Mouse (Mus musculus): Measurements from ENCODE around the gene Papss1. TPM values are rescaled to one million over a fixed set of nuclear protein-coding genes. Genes with fewer than 3 reads are reported as not detected.

Papss1 gene
- polyA plus RNA-seq (2015; fragmentation: Nextera tagmentation; extraction: Ambion mirVana) = 103 and 109 TPM in 2 replicates

DNA sequence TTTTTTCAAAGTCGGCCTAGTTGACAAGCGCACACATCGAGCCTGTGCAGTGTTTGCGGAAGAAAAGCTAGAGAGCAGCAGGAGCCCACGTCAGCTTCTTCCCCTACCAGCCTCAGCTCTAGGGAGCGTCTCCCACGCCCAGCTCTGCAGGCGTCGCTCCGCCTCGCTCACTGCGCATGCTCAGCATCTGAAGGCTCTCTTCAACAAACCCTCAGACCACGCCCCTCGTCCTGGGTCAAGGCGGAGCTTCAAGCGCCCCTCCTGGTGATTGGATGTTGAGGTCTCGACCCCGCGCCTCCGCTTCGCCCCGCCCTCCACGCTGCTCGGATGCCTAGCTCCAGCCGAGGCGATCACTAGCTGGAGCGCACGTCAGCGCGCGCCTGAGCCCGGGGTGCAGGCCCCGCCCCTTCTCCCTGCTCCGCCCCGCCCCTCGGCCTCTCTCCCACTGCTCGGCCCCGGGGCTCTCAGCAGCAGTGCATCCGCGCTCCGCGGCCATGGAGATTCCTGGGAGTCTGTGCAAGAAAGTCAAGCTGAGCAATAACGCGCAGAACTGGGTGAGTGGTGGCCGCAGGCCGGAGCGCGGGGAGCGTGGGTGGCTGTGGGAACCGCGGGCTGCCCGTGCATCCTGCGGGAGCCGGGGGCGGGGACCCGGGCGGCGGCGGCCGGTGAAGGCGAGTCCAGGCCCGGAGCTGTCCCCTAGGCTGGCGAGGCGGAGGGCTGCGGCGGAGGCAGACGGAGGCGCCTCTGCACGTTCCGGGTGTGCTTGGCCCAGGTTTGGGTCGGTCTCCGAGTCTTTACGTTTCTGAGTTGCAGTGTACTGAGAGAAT is at the start of gene Papss1:
Papss1 (plus strand) TSS at position 339 of the 827 bp plus-strand sequence.
- ATAC-seq (ENCODE audit: insufficient read depth, low FRiP score) = peak; percentile 99
- Histone ChIP-seq H3K4me1 (ENCODE audit: control insufficient read depth, insufficient read depth, low read length) (peaks cover 20% of the 10 kb centered on the region), H3K27ac (ENCODE audit: low read length) (peak within 1 kb of the TSS; percentile 93), H3K4me3 (replicated peaks; ENCODE audit: low read length) (peak within 1 kb of the TSS; percentile 97), H3K9me3 (replicated peaks; ENCODE audit: control insufficient read depth, low read length) (no peaks in the 10 kb centered on the region), H3K27me3 (ENCODE audit: control insufficient read depth, insufficient read depth, low read length) (no peaks in the 10 kb centered on the region), H3K36me3 (ENCODE audit: control insufficient read depth, insufficient read depth, low read length) (0 out of 2 replicates have a peak, but pooled peaks cover 3% of the 10 kb centered on the region), H3K4me2 (ENCODE audit: low read depth, low read length) (peak within 1 kb of the TSS; percentile 78), H3K9ac (ENCODE audit: low read length) (peak within 1 kb of the TSS; percentile 92)
- under 1% methylated on average over 68 of the region's 73 CpGs for WGBS

DNA sequence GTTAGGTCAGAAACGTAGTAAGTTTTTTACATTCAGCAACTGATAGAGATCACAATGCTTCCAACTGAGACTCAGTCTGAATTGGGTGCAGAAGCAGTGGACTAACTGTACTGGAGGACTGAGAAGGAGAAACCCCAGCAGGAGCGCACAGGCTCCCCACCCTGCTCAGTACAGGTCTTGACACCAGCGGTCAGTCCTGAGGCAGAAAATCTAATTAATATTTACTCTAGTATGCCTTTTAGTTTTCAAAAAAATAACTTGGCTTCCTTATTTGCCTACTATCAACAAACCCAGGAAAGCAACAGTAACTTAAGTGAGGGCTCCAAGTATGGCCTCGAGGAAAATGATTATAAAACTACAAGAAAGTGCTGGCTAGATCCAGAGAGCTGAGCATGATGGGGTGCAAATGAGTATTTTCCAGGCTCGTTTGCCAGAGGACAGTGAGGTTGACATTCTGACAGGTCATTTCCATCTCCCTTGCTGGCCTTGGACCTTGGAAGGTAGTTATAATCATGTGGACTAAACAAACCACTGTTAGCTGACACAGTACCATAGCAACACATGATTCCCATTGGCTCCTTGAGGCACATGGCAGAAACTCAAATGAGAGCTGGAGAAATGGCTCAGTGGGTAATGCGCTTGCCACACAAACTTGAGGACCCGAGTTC is 48.1 kb upstream of the Papss1 start:
- H3K27ac ChIP-seq (ENCODE audit: low read length) = no peak overlapping the region
- H3K4me2 ChIP-seq (ENCODE audit: low read depth, low read length) = no peak overlapping the region
- ATAC-seq (ENCODE audit: insufficient read depth, low FRiP score) = no peak
- H3K9me3 ChIP-seq (replicated peaks; ENCODE audit: control insufficient read depth, low read length) = no peaks in the 10 kb centered on the region
- WGBS = 77% methylated on average over 7 of the region's 7 CpGs
- H3K27me3 ChIP-seq (ENCODE audit: control insufficient read depth, insufficient read depth, low read length) = no peaks in the 10 kb centered on the region
- no peaks in the 10 kb centered on the region for H3K4me1 ChIP-seq (ENCODE audit: control insufficient read depth, insufficient read depth, low read length)
- H3K4me3 ChIP-seq (replicated peaks; ENCODE audit: low read length) = no peak overlapping the region
- H3K9ac ChIP-seq (ENCODE audit: low read length) = no peak overlapping the region
- H3K36me3 ChIP-seq (ENCODE audit: control insufficient read depth, insufficient read depth, low read length) = no peaks in the 10 kb centered on the region

DNA sequence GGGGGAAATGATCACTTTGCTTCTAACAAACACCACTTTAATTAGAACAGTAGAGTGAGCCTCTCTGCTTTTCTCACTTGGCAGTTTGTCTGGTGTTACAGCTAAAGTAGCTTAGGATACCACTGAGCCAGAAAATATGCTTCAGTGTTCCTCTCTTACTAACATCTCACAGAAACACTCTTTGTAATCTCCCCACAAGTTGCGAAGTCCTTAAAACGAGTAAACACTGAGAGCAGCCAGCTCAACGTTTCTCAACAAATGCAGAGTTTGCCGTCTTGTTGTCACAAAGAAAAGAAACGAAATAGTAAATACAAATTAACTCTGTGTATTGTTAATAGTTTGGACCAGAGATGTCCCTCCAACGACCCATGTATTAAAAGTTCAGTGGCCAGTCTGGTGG is 46.8 kb upstream of the Papss1 start:
- Histone ChIP-seq H3K36me3 (ENCODE audit: control insufficient read depth, insufficient read depth, low read length) (no peaks in the 10 kb centered on the region), H3K27me3 (ENCODE audit: control insufficient read depth, insufficient read depth, low read length) (no peaks in the 10 kb centered on the region), H3K4me2 (ENCODE audit: low read depth, low read length) (no peak overlapping the region), H3K9me3 (replicated peaks; ENCODE audit: control insufficient read depth, low read length) (no peaks in the 10 kb centered on the region), H3K4me1 (ENCODE audit: control insufficient read depth, insufficient read depth, low read length) (no peaks in the 10 kb centered on the region), H3K4me3 (replicated peaks; ENCODE audit: low read length) (no peak overlapping the region), H3K27ac (ENCODE audit: low read length) (no peak overlapping the region), H3K9ac (ENCODE audit: low read length) (no peak overlapping the region)
- ATAC-seq (ENCODE audit: insufficient read depth, low FRiP score) = no peak
- WGBS = 63% methylated on average over 6 of the region's 6 CpGs

DNA sequence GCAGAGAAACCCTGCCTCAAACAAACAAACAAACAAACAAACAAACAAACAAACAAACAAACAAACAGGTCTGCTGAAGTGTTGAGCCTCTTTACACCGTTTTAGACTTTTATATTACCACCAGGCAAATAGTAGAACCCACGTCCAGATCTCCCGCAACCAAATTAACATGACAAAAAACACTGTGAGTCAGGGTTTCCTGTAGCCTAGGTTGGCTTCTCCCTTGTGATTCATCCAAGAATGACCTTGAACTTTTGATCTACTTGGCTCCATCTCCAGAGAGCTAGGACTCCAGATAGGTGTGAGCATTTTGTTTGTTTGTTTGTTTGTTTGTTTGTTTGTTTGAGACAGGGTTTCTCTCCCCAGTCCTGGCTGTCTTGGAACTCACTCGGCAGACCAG is 43.4 kb upstream of the Papss1 start:
- Histone ChIP-seq H3K4me2 (ENCODE audit: low read depth, low read length) (no peak overlapping the region), H3K9me3 (replicated peaks; ENCODE audit: control insufficient read depth, low read length) (no peaks in the 10 kb centered on the region), H3K4me1 (ENCODE audit: control insufficient read depth, insufficient read depth, low read length) (no peaks in the 10 kb centered on the region), H3K36me3 (ENCODE audit: control insufficient read depth, insufficient read depth, low read length) (no peaks in the 10 kb centered on the region), H3K9ac (ENCODE audit: low read length) (no peak overlapping the region), H3K4me3 (replicated peaks; ENCODE audit: low read length) (no peak overlapping the region), H3K27me3 (ENCODE audit: control insufficient read depth, insufficient read depth, low read length) (no peaks in the 10 kb centered on the region), H3K27ac (ENCODE audit: low read length) (no peak overlapping the region)
- 75% methylated on average over 4 of the region's 4 CpGs for WGBS
- ATAC-seq (ENCODE audit: insufficient read depth, low FRiP score) = no peak

DNA sequence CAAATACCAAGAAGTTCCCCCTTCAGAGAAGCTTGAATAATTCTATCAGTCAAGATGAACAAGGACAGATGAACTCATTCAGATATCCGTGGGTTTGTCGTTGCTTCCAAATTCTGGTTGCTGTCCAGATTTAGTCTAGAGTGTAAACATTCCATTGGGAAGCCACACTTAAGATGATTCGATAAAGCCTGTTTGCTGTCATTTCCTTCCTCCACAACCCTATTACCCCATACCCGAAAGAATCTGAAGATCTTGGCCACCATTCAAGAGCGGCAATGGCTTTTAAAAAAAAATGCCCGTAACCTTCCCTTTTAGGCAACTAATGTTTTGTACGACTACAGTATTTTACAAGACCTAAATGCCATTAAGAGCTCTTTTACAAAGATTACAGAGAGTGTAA is 42.3 kb upstream of the Papss1 start:
- H3K27ac ChIP-seq (ENCODE audit: low read length) = no peak overlapping the region
- no peaks in the 10 kb centered on the region for H3K9me3 ChIP-seq (replicated peaks; ENCODE audit: control insufficient read depth, low read length)
- ATAC-seq (ENCODE audit: insufficient read depth, low FRiP score) = no peak
- WGBS = 40% methylated on average over 7 of the region's 7 CpGs
- H3K4me2 ChIP-seq (ENCODE audit: low read depth, low read length) = no peak overlapping the region
- H3K27me3 ChIP-seq (ENCODE audit: control insufficient read depth, insufficient read depth, low read length) = no peaks in the 10 kb centered on the region
- H3K36me3 ChIP-seq (ENCODE audit: control insufficient read depth, insufficient read depth, low read length) = no peaks in the 10 kb centered on the region
- H3K4me1 ChIP-seq (ENCODE audit: control insufficient read depth, insufficient read depth, low read length) = no peaks in the 10 kb centered on the region
- H3K4me3 ChIP-seq (replicated peaks; ENCODE audit: low read length) = no peak overlapping the region
- H3K9ac ChIP-seq (ENCODE audit: low read length) = no peak overlapping the region

DNA sequence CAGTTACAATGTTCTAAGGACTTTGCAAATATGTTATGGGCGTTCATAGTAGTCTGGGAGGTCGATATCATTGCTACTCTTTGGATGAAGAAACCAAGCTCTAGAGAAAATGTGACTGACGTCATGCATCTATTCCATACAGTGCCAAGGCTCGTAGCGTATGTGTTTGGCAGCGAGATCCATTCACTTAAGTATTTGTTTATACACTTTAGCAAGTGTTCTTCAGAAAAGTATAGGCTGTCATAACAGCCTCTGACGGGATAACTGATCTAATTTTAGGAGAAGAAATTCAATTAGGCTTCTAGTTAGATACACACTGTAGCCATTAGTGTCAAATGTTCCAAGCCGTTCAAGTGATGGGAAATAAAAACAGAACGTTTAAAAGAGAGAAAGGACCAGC is 40.8 kb upstream of the Papss1 start:
- Histone ChIP-seq H3K27me3 (ENCODE audit: control insufficient read depth, insufficient read depth, low read length) (no peaks in the 10 kb centered on the region), H3K9ac (ENCODE audit: low read length) (no peak overlapping the region), H3K27ac (ENCODE audit: low read length) (no peak overlapping the region), H3K4me3 (replicated peaks; ENCODE audit: low read length) (no peak overlapping the region), H3K4me2 (ENCODE audit: low read depth, low read length) (no peak overlapping the region), H3K36me3 (ENCODE audit: control insufficient read depth, insufficient read depth, low read length) (no peaks in the 10 kb centered on the region), H3K4me1 (ENCODE audit: control insufficient read depth, insufficient read depth, low read length) (no peaks in the 10 kb centered on the region), H3K9me3 (replicated peaks; ENCODE audit: control insufficient read depth, low read length) (no peaks in the 10 kb centered on the region)
- ATAC-seq (ENCODE audit: insufficient read depth, low FRiP score) = peak; percentile 27; the same call in 1 of the 2 replicates
- WGBS = 47% methylated on average over 9 of the region's 9 CpGs

DNA sequence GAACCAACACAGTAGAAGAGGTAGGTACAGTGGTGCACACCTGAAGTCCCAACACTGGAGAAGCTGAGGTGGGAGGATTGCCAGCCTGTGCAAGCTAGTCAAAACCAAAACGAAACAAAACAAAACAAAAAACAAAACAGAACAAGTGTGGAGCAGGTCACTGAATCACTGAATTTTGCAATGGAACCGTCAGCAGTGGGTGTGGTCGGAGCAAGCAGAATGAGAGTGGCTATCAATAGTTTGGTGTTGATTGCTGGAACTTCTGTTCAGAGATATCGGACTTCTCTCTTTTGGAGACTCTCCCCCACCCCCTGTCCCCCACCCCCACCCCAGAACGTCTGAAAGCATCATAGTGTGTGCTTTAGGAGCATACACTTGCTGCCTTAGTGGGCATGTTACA is 40.4 kb upstream of the Papss1 start:
- H3K9me3 ChIP-seq (replicated peaks; ENCODE audit: control insufficient read depth, low read length) = no peaks in the 10 kb centered on the region
- no peaks in the 10 kb centered on the region for H3K36me3 ChIP-seq (ENCODE audit: control insufficient read depth, insufficient read depth, low read length)
- no peak for ATAC-seq (ENCODE audit: insufficient read depth, low FRiP score)
- no peak overlapping the region for H3K4me3 ChIP-seq (replicated peaks; ENCODE audit: low read length)
- H3K27me3 ChIP-seq (ENCODE audit: control insufficient read depth, insufficient read depth, low read length) = no peaks in the 10 kb centered on the region
- H3K9ac ChIP-seq (ENCODE audit: low read length) = no peak overlapping the region
- no peak overlapping the region for H3K27ac ChIP-seq (ENCODE audit: low read length)
- H3K4me2 ChIP-seq (ENCODE audit: low read depth, low read length) = no peak overlapping the region
- WGBS = 69% methylated on average over 5 of the region's 5 CpGs
- no peaks in the 10 kb centered on the region for H3K4me1 ChIP-seq (ENCODE audit: control insufficient read depth, insufficient read depth, low read length)

DNA sequence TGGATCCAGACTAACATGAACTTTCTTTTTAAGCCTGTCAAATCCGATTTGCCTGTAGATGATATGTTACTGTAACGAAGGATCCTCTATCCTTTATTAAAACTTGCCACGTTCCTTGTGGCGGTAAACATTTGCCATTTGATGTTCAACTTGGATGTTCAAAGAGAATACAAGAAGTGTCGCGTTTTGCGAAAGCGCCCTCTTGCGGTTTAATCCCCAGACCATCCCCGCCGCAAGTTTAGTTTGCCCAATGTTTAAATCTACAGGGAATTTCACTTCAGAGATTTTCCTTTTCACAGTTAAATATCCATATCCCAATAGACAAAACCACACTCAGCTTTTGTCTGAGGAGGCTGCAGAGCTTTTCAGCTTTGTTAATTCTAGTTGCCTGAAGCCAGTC is 39.8 kb upstream of the Papss1 start:
- H3K9ac ChIP-seq (ENCODE audit: low read length) = no peak overlapping the region
- H3K4me1 ChIP-seq (ENCODE audit: control insufficient read depth, insufficient read depth, low read length) = no peaks in the 10 kb centered on the region
- no peak overlapping the region for H3K4me3 ChIP-seq (replicated peaks; ENCODE audit: low read length)
- no peaks in the 10 kb centered on the region for H3K36me3 ChIP-seq (ENCODE audit: control insufficient read depth, insufficient read depth, low read length)
- no peaks in the 10 kb centered on the region for H3K27me3 ChIP-seq (ENCODE audit: control insufficient read depth, insufficient read depth, low read length)
- H3K27ac ChIP-seq (ENCODE audit: low read length) = no peak overlapping the region
- no peaks in the 10 kb centered on the region for H3K9me3 ChIP-seq (replicated peaks; ENCODE audit: control insufficient read depth, low read length)
- 18% methylated on average over 11 of the region's 11 CpGs for WGBS
- ATAC-seq (ENCODE audit: insufficient read depth, low FRiP score) = no peak
- no peak overlapping the region for H3K4me2 ChIP-seq (ENCODE audit: low read depth, low read length)

DNA sequence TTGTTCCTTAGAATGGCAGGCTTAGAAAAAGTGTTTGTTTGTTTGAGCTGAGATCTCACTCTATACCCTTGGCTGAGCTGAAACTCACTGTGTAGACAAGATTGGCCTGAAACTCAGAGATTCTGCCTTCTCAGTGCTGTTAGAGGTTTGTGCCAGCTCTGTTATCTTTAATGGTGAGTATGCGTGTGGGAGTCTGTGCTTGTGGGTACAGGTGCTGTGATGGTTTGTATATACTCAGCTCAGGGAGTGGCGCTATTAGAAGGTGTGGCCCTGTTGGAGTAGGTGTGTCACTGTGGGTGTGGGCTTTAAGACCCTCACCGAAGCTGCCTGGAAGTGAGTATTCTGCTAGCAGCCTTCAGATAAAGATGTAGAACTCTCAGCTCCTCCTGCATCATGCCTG is 39.3 kb upstream of the Papss1 start:
- no peak overlapping the region for H3K9ac ChIP-seq (ENCODE audit: low read length)
- no peak overlapping the region for H3K4me2 ChIP-seq (ENCODE audit: low read depth, low read length)
- H3K9me3 ChIP-seq (replicated peaks; ENCODE audit: control insufficient read depth, low read length) = no peaks in the 10 kb centered on the region
- no peak for ATAC-seq (ENCODE audit: insufficient read depth, low FRiP score)
- 74% methylated on average over 3 of the region's 3 CpGs for WGBS
- no peaks in the 10 kb centered on the region for H3K4me1 ChIP-seq (ENCODE audit: control insufficient read depth, insufficient read depth, low read length)
- H3K4me3 ChIP-seq (replicated peaks; ENCODE audit: low read length) = no peak overlapping the region
- H3K27me3 ChIP-seq (ENCODE audit: control insufficient read depth, insufficient read depth, low read length) = no peaks in the 10 kb centered on the region
- no peaks in the 10 kb centered on the region for H3K36me3 ChIP-seq (ENCODE audit: control insufficient read depth, insufficient read depth, low read length)
- H3K27ac ChIP-seq (ENCODE audit: low read length) = no peak overlapping the region

All from stomach, embryonic 16.5 days (tissue).